Mouse (Mus musculus) liver, adult 2 months (tissue): ENCODE data around the gene Tas1r1. TPM values are rescaled to one million over a fixed set of nuclear protein-coding genes. Genes with fewer than 3 reads are reported as not detected.

Source experiments
- DNase-seq: peaks from one replicate; pipeline ENCODE4 v3.0.0-alpha.2; 2011; ENCODE audit warnings: low read depth, low spot score; ENCODE audit errors: extremely low read depth
- H3K27ac ChIP-seq: fragments of 200-500 bp; replicated peaks from 2 replicates; pipeline ENCODE4 v1.5.1; 2012; ENCODE audit warnings: low read depth, mild to moderate bottlenecking, control low read depth, inconsistent platforms, low read length; ENCODE audit not compliant: insufficient read depth
- H3K27me3 ChIP-seq: fragments of 200-500 bp; 2 replicates; pipeline ENCODE4 v1.6.1; 2012; ENCODE audit warnings: mild to moderate bottlenecking, moderate library complexity, low read length, inconsistent platforms; ENCODE audit not compliant: control insufficient read depth, insufficient read depth
- H3K36me3 ChIP-seq: fragments of 200-500 bp; 2 replicates; pipeline ENCODE4 v1.6.1; 2012; ENCODE audit warnings: low read length, inconsistent platforms; ENCODE audit not compliant: control insufficient read depth, insufficient read depth
- H3K4me1 ChIP-seq: fragments of 200-500 bp; 2 replicates; pipeline ENCODE4 v1.6.1; 2011; ENCODE audit warnings: low read length; ENCODE audit not compliant: control insufficient read depth, insufficient read depth
- H3K4me3 ChIP-seq: fragments of 200-500 bp; 2 replicates; pipeline ENCODE4 v1.5.1; 2011; ENCODE audit warnings: low read depth, mild to moderate bottlenecking, control low read depth, low read length, moderate library complexity; ENCODE audit not compliant: insufficient read depth
- H3K79me2 ChIP-seq: fragments of 200-500 bp; 2 replicates; pipeline ENCODE4 v1.6.1; 2012; ENCODE audit warnings: inconsistent platforms, mild to moderate bottlenecking, low read length, moderate library complexity; ENCODE audit not compliant: control insufficient read depth, insufficient read depth
- H3K9ac ChIP-seq: fragments of 200-500 bp; 2 replicates; pipeline ENCODE4 v1.6.1; 2012; ENCODE audit warnings: low read depth, mild to moderate bottlenecking, control low read depth, inconsistent platforms, low read length
- CTCF ChIP-seq: fragments of 200-500 bp; IDR thresholded peaks from 2 replicates; pipeline ENCODE4 v1.5.1; 2011; ENCODE audit warnings: low read depth, low read length, control low read depth
- POLR2A ChIP-seq: fragments of 200-500 bp; IDR thresholded peaks from 2 replicates; pipeline ENCODE4 v1.6.1; 2011; ENCODE audit warnings: low read length, control low read depth; ENCODE audit not compliant: insufficient read depth; ENCODE audit errors: extremely low read depth
- WGBS: fragments of 180-500 bp; shearing (Covaris S2); methylation state at CpG from one replicate; pipeline ENCODE4 v1.1.7; 2018; 5-methylcytosine and 5-hydroxymethylcytosine counted together
- polyA plus RNA-seq: library from polyadenylated mRNA; depleted of rRNA; stranded (reverse); fragments of >200 nt; gene quantifications from 2 replicates; pipeline ENCODE4 v1.2.3, GENCODE M21; 2012
- total RNA-seq: library from RNA; depleted of rRNA; stranded (reverse); fragments of >200 nt; gene quantifications from 2 replicates; pipeline ENCODE4 v1.2.3, GENCODE M21; 2014

The Tas1r1 gene
- total and polyA plus RNA-seq, 2 experiments = not detected

DNA sequence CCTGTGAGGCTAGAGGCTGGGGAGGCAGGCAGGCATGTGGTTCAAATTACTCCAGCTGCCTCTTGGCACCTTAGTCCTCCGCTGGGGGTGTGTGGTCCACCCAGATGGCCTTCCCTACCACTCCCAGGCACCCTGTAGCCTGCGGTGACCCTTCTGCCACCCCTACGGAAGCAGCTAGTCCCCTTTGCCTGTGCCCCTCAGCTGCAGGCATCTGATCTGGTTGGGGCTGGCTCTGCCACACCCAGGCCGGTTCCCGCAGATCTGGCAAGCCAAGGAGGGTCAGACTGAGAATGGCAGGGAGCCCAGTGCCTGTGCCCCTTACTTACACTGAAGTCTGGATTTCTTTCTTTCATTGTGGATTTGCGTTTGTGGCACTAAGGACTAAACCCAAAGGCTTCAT is 35.3 kb upstream of the Tas1r1 start:
- H3K4me3 ChIP-seq = no peak overlapping the region
- DNase-seq = no peak
- WGBS = 91% methylated on average over 6 of the region's 6 CpGs

DNA sequence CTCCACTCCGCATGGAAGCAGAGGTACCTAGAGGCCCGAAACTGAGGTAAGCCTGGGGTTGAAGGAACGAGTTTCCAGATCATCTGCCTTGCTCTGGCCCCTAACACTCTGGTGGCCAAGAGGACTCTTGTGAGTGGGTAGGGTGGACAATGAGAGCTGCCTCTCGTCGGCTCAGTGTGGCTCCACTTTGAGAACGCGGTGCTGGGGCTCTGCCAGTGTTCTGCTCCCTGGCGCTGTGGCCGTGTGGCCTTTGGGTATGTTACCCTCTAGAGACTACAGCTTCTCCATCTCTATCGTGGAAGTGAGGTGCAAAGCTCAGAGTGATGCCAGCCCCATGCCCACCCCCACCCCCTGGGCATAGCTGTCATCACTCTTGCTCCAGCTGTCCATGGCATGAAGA is 34.3 kb upstream of the Tas1r1 start:
- no peaks in the 10 kb centered on the region for H3K79me2 ChIP-seq
- TF ChIP-seq POLR2A (no peak), CTCF (no peak)
- no peak for DNase-seq
- H3K9ac ChIP-seq = no peak overlapping the region
- no peak overlapping the region for H3K27ac ChIP-seq
- H3K4me3 ChIP-seq = no peak overlapping the region
- WGBS = 64% methylated on average over 10 of the region's 10 CpGs
- H3K27me3 ChIP-seq = no peaks in the 10 kb centered on the region
- H3K36me3 ChIP-seq = no peaks in the 10 kb centered on the region
- H3K4me1 ChIP-seq = no peaks in the 10 kb centered on the region

More for the DNA sequence above, 35.3 kb upstream of the Tas1r1 start:
- H3K9ac ChIP-seq = no peak overlapping the region
- H3K36me3 ChIP-seq = no peaks in the 10 kb centered on the region
- no peaks in the 10 kb centered on the region for H3K79me2 ChIP-seq
- H3K4me1 ChIP-seq = no peaks in the 10 kb centered on the region
- TF ChIP-seq POLR2A = no peak
- no peak for TF ChIP-seq CTCF
- H3K27me3 ChIP-seq = no peaks in the 10 kb centered on the region
- no peak overlapping the region for H3K27ac ChIP-seq

DNA sequence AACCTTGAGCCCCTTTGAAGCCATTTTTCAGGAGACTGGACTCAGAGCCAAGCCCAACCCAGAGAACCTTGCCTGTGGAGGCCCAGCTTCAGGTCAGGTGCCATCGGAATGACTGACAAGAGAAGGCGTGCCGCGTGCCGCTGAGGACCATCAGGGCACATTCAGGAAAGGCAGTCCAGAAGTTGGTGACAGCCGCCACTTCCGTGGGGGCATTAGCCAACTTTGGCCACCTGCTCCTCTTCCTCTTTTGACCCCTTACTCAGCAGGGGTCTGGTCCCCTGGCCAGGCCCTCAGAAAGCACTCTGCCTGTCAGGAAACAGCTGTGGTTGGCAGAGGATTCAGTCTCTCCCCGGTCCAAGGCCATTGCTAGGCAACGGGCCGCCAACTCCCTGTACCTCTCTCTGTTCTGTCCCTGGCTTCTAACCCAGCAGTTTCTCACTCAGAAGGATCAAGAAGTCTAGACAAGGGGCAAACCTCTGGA is 33.8 kb upstream of the Tas1r1 start, which contains the start of gene Plekhg5:
Gene Plekhg5 (plus strand): TSS at position 378 of the 481 bp plus-strand sequence.
- Histone ChIP-seq H3K36me3 (no peaks in the 10 kb centered on the region), H3K4me3 (no peak within 1 kb of the TSS), H3K4me1 (no peaks in the 10 kb centered on the region), H3K27ac (no peak within 1 kb of the TSS), H3K27me3 (no peaks in the 10 kb centered on the region), H3K79me2 (no peaks in the 10 kb centered on the region), H3K9ac (no peak within 1 kb of the TSS)
- no peak for DNase-seq
- no peak for TF ChIP-seq POLR2A
- TF ChIP-seq CTCF = no peak
- WGBS = 52% methylated on average over 10 of the region's 10 CpGs

DNA sequence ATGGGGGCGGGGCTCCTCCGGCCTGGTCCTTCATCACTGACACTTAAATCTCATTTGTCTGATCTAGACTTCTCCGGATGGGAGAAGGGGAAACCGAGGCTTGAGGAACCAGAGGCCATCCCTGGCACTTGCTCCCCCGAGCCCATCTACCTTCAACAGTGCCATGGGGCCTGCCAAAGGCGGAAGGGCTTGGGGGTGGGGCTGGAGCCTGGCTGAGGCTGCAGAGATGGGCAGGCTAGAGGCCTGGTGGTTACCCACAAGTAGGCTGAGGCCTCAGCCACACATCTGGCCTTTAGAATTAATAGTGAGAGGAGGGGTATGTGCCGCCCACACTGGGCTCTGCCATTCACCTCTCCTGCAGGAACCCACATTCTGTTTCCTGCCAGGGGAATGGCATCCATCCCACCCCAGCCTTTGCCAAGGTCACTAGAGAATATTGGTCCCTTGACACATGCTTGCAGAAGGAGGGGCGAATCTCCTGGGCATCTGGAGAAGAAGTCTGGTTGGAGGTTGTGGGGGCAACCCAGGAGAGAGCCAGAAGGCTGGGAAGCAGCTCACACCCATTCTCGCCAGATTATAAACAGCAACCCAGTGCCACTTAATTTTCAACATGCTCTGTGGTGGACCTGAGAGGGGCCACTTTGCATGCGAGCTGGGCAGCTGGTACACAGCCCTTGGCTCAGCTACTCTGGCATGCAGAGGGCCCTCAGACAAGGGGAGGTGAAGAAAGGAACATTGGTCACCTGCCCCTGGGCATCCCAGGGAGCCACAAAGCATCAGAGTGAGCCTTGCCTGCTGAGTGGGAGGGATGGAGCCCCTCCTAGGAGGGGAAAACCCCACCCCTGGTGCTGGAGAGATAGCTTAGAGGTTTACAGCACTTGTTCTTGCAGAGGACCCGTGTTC is 32.4 kb upstream of the Tas1r1 start:
- no peaks in the 10 kb centered on the region for H3K27me3 ChIP-seq
- H3K79me2 ChIP-seq = no peaks in the 10 kb centered on the region
- TF ChIP-seq POLR2A (no peak), CTCF (no peak)
- DNase-seq = no peak
- H3K4me1 ChIP-seq = no peaks in the 10 kb centered on the region
- no peaks in the 10 kb centered on the region for H3K36me3 ChIP-seq
- no peak overlapping the region for H3K4me3 ChIP-seq
- H3K27ac ChIP-seq = no peak overlapping the region
- 82% methylated on average over 11 of the region's 11 CpGs for WGBS
- H3K9ac ChIP-seq = no peak overlapping the region

DNA sequence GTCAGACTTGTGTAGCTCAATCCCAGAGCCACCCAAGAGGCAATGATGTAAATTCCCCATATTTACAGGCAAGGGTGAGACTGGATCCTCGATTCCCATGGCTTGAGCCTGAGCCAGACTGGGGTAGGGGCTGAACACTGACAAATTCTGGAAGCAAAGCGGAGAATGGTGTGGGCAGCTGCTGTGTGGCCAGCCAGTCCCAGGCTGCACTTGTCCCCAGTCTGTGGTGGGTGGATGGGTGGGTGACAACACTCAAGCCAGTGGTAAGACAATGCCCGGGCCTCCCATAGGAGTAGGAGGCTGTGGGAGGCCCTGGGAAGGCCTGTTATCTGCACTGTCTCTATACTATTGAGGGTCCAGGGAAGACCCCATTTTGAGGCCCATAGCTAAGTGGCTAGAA is 30.9 kb upstream of the Tas1r1 start:
- H3K9ac ChIP-seq = no peak overlapping the region
- DNase-seq = no peak
- no peaks in the 10 kb centered on the region for H3K79me2 ChIP-seq
- 87% methylated on average over 3 of the region's 3 CpGs for WGBS
- no peaks in the 10 kb centered on the region for H3K36me3 ChIP-seq
- H3K27ac ChIP-seq = no peak overlapping the region
- no peaks in the 10 kb centered on the region for H3K4me1 ChIP-seq
- TF ChIP-seq CTCF = no peak
- TF ChIP-seq POLR2A = no peak
- no peaks in the 10 kb centered on the region for H3K27me3 ChIP-seq
- H3K4me3 ChIP-seq = no peak overlapping the region

DNA sequence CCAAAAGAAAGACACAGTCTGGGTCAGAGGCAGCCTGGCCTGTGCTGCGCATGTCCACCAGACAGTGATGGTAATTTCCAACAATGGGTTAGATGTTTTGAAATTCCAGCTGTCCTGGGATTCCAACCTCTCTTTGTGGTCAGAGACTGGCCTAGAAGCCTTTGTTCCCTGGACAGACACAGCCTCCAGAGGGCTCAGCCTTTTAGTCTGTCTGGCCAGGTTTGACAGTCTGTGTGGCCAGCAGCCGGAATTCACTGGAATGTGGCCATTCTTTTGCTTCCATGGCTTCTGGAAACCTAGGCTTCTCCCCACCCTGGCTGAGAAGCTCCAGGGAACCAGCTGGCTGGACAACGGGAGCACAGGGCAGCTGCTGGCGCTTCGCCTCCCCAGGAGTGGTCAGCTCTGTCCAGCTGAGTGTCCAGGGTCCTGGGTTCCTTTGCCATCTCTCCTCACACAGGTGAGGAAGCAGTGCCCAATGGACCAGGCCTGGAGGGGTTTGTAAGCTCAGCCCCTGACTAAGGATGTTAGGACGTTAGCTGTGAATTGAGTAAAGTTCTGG is 29.9 kb upstream of the Tas1r1 start:
- H3K4me1 ChIP-seq = no peaks in the 10 kb centered on the region
- H3K9ac ChIP-seq = no peak overlapping the region
- no peaks in the 10 kb centered on the region for H3K27me3 ChIP-seq
- no peaks in the 10 kb centered on the region for H3K36me3 ChIP-seq
- no peak overlapping the region for H3K27ac ChIP-seq
- TF ChIP-seq CTCF = no peak
- no peak for TF ChIP-seq POLR2A
- 83% methylated on average over 6 of the region's 6 CpGs for WGBS
- no peak for DNase-seq
- no peaks in the 10 kb centered on the region for H3K79me2 ChIP-seq
- H3K4me3 ChIP-seq = no peak overlapping the region
